Mouse (Mus musculus) olfactory bulb, adult 2 months (tissue): Measurements from ENCODE around the gene Sdhb. TPM values are rescaled to one million over a fixed set of nuclear protein-coding genes. Genes with fewer than 3 reads are reported as not detected.

ENCODE experiments used
- H3K27ac ChIP-seq: fragments of 200-500 bp; 2 replicates; pipeline ENCODE4 v1.5.1; 2012; ENCODE audit warnings: low read depth, low read length; ENCODE audit not compliant: insufficient read depth
- H3K4me1 ChIP-seq: fragments of 200-500 bp; 2 replicates; pipeline ENCODE4 v1.6.1; 2012; ENCODE audit warnings: low read length; ENCODE audit not compliant: control insufficient read depth, insufficient read depth
- H3K4me3 ChIP-seq: fragments of 200-500 bp; 2 replicates; pipeline ENCODE4 v1.5.1; 2012; ENCODE audit warnings: mild to moderate bottlenecking, low read depth, low read length, moderate library complexity; ENCODE audit not compliant: insufficient read depth
- CTCF ChIP-seq: fragments of 200-500 bp; IDR thresholded peaks from 2 replicates; pipeline ENCODE4 v1.5.1; 2012; ENCODE audit warnings: low read depth, mild to moderate bottlenecking, low read length, moderate library complexity; ENCODE audit not compliant: insufficient read depth
- POLR2A ChIP-seq: fragments of 200-500 bp; IDR thresholded peaks from 2 replicates; pipeline ENCODE4 v1.6.1; 2012; ENCODE audit warnings: mild to moderate bottlenecking, low read depth, low read length, moderate library complexity; ENCODE audit not compliant: insufficient read depth
- WGBS: fragments of 180-500 bp; shearing (Covaris S2); methylation state at CpG from one replicate; pipeline ENCODE4 v1.1.7; 2018; 5-methylcytosine and 5-hydroxymethylcytosine counted together
- polyA plus RNA-seq: library from polyadenylated mRNA; stranded (reverse); fragments of >200 nt; gene quantifications from 2 replicates; pipeline ENCODE4 v1.2.4, GENCODE M21; 2012; ENCODE audit warnings: low replicate concordance; ENCODE audit not compliant: missing spikeins, insufficient read depth, insufficient read length

Sdhb gene
- polyA plus RNA-seq, 1 experiment: not detected

DNA sequence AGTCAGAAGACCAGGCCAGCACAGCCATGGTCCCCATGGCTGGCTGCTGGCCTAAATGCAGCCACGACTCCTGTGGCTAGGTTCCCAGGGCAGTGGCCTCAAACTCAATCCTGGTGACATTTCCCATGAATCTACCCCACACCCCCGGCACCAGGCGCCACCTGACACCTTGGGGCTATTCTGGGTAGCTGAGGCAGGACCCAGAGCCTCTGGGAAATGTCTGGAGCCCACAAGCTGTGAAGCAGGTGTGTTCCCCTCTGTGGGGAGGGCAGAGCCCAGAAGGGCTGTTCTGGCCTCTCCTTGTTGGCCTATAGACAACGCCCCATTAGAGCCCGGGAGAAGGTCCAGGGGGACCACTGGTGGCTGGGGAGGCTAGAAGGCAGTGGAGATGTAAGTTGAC, 38.5 kb upstream of the Sdhb start:
- H3K4me1 ChIP-seq: peaks cover 6% of the 10 kb centered on the region; the same call in 1 of the 2 replicates
- WGBS: 90% methylated on average over 5 of the region's 5 CpGs
- no peak overlapping the region for H3K27ac ChIP-seq
- no peak overlapping the region for H3K4me3 ChIP-seq
- TF ChIP-seq CTCF (no peak), POLR2A (no peak)

DNA sequence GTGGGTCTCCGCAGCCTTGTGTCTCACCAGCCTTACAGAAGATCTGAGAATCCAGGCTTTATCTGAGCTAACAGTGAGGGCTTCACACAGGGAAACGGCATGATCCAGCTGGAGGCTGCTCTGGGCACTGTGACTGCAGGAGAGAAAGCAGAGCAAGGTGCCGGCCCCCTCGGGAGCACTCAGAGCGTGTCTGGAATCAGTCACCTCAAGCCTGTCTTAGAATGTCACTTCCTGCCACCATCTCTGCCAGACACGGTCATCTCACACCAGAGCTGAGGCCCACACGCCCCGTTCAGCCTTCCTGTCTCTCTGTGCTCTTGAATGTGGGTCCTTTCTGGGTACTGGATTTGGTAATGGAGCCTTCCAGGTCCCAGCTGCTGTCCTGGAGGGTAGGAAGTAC, 35.4 kb upstream of the Sdhb start:
- WGBS: 91% methylated on average over 8 of the region's 8 CpGs

DNA sequence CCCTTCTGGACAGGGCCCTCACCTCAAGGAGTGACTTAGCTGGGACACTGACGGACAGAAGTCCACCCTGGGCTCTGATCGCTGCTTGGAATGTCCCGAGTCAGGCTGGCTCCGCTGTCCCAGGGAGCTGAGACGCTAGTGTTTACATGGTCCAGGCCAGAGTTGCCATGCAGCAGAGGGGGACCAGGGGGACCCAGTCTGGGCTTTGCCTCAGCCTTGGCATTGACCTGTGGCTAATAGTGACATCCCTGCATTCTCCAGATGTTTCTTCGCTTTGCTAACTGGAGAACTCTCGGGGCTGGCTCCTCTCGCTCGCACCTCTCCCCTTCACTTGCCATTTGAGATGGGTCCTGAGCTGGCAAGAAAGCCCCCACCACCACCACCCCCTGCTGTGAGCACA, 32.7 kb upstream of the Sdhb start:
- Histone ChIP-seq H3K4me1 (peaks cover 31% of the 10 kb centered on the region), H3K27ac (no peak overlapping the region), H3K4me3 (no peak overlapping the region)
- TF ChIP-seq POLR2A (no peak), CTCF (no peak)
- 88% methylated on average over 9 of the region's 9 CpGs for WGBS

More for the DNA sequence above, 35.4 kb upstream of the Sdhb start:
- no peak for TF ChIP-seq CTCF
- TF ChIP-seq POLR2A: no peak
- Histone ChIP-seq H3K27ac (no peak overlapping the region), H3K4me1 (peaks cover 27% of the 10 kb centered on the region), H3K4me3 (no peak overlapping the region)

DNA sequence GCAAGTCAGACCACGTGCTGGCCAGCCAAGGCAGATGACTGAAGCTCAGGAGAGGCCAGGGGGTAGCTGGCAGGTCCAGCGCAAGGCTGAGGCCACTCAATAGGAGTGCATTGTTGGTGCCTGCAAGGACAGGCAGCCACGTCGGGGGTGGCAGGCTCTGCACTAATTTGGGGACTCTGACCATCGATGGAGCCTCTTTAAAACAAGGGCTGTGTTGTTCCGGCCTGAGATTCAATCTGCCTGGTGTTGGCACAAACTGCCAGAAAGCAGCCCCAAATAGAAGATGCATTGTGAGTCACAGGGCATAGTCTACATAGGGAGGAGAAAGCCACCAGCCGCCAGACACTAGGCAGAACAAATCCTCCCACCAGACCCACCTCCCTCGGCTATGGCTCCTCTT, 31.3 kb upstream of the Sdhb start:
- H3K4me1 ChIP-seq: peaks cover 31% of the 10 kb centered on the region
- H3K4me3 ChIP-seq: no peak overlapping the region
- H3K27ac ChIP-seq: peak overlapping the region; percentile 94
- TF ChIP-seq CTCF (no peak), POLR2A (no peak)
- WGBS: 22% methylated on average over 8 of the region's 8 CpGs

DNA sequence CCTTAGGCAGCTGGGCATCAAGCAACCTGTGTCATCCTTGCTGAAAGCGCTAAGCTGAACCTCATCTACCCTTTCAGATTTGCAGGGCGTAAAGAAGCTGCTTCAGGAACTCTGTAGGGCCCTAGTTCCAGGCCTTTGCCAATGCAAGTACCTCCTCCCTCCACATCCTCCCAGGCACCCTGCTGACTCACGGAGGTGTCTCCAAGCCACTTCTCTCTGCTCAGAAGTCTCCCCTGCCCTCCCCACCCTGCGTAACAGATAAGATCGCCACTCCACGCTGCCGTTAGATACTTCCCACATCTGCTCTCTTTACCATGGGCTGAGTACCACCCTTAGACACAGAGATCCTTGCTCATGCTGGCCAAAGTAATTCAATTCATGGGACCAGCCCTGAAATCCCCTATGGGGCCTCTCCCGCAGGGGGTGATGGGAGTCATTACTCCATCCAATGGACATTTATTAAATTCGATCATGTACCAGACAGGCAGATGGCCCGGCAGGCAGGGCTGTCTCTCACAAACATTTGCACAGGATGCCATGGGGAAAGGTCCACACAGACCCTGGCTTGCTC, 30.0 kb upstream of the Sdhb start:
- WGBS: 56% methylated on average over 10 of the region's 10 CpGs
- no peak for TF ChIP-seq POLR2A
- TF ChIP-seq CTCF: no peak

DNA sequence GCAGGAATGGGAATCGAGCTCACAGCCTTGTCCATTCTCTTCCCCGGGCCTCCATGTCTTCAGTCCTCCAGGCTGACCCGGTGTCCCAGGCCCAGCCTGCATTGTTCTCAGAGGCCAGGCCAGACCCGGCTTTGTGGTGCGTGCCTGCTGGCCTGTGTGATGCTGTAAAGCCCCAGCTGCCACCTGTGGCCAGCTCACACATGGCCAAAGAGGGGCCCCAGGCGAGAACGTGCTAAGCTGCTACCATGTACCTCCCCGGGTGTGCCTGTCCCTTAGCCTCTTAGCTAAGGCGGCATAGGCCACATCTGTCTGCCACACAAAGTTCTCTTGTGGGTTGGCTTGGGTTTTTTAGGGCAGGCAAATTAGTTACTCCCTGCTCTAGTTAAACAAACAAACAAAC, 25.4 kb upstream of the Sdhb start:
- H3K4me1 ChIP-seq: peaks cover 11% of the 10 kb centered on the region
- TF ChIP-seq CTCF (no peak), POLR2A (no peak)
- no peak overlapping the region for H3K27ac ChIP-seq
- 84% methylated on average over 9 of the region's 9 CpGs for WGBS
- H3K4me3 ChIP-seq: no peak overlapping the region

More for the DNA sequence above, 30.0 kb upstream of the Sdhb start:
- H3K4me1 ChIP-seq: peaks cover 31% of the 10 kb centered on the region
- H3K27ac ChIP-seq: peak overlapping the region; percentile 7; the same call in 1 of the 2 replicates
- no peak overlapping the region for H3K4me3 ChIP-seq

DNA sequence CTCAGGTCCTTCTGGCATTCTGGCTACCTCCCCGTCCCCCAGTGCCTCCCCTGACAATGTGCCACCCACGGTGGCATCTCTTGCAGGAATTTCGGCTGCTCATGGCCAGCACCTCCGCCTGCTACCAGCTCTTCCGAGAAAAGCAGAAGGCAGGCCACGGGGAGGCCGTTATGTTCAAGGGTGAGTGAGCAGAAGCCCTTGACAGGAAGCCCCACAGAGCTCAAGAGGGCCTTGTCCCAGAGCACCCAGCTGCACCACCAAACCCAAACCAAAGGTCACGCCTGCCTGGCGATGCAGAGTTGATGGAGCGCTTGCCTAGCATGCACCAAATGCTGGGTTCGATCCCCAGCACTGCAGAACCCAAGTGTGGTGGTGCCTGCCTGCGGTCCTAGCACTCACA, 16.6 kb upstream of the Sdhb start:
- Histone ChIP-seq H3K27ac (no peak overlapping the region), H3K4me3 (no peak overlapping the region), H3K4me1 (no peaks in the 10 kb centered on the region)
- TF ChIP-seq POLR2A (no peak), CTCF (no peak)
- WGBS: 94% methylated on average over 12 of the region's 12 CpGs

DNA sequence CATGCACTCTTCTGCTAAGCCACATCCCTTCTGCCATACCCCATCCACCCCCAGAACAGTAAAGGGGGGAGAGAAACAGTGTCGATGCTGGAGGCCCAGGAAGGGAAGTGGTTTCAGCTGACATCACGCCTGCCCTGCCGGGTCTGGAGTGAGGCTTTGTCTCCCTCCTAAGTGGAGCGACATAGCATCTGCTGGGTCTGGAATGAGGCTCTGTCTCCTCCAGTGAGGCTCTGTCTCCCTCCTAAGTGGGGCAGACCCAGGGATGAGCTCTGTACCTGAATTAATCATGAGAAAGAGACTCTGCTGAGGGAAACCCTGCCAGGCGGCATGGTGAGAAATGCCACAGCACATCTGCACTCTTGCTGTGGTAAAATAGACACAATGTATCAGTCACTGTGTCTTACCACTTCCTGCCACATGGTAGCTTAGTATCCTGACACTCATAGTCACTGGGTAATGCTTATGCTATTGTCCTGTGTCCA, 16.0 kb upstream of the Sdhb start:
- TF ChIP-seq CTCF (no peak), POLR2A (no peak)

DNA sequence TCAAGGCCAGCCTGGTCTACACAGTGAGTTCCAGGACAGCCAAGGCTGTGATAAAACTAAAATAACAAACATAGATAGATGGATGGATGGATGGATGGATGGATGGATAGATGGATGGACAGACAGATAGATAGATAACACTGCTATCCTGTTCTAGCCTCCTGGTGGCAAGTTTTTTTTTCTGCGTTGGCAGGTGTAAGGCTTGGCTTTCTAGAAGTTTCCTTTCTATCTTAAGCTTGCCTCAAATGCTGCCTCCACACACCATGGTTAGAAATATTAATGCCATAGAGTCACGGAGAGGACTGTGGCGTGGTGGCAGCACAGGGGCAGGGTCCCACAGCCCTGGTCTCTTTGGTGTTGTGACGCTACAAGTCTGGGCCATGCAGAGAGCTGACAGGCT, 15.4 kb upstream of the Sdhb start:
- Histone ChIP-seq H3K27ac (no peak overlapping the region), H3K4me1 (peaks cover 1% of the 10 kb centered on the region), H3K4me3 (no peak overlapping the region)
- TF ChIP-seq POLR2A (no peak), CTCF (no peak)
- WGBS: 93% methylated on average over 4 of the region's 4 CpGs

More for the DNA sequence above, 16.0 kb upstream of the Sdhb start:
- H3K4me1 ChIP-seq: no peaks in the 10 kb centered on the region
- no peak overlapping the region for H3K4me3 ChIP-seq
- WGBS: 75% methylated on average over 5 of the region's 5 CpGs
- H3K27ac ChIP-seq: no peak overlapping the region
